Mouse (Mus musculus) lung, embryonic 14.5 days (tissue): ENCODE measurements around the gene Hist1h2bf. TPM values are rescaled to one million over a fixed set of nuclear protein-coding genes. Genes with fewer than 3 reads are reported as not detected.
"Not testable (repeated sequence)": the region's sequence is repeated elsewhere in the genome, so short reads cannot be mapped to it uniquely, and the experiment has no call there.

ENCODE experiments used
- ATAC-seq: fragments of 200-750 bp; cut with Nextera tagmentation; 2 replicates; pipeline ENCODE4 v1.8.0; 2017; ENCODE audit warnings: mild to moderate bottlenecking, moderate TSS enrichment, moderate library complexity; ENCODE audit not compliant: insufficient read depth
- DNase-seq: peaks from one replicate; pipeline ENCODE4 v3.0.0-alpha.2; 2015
- H3K27ac ChIP-seq: fragments of 300-500 bp; sonication (generic); 2 replicates; pipeline ENCODE4 v1.5.1; 2014; ENCODE audit warnings: low read depth, mild to moderate bottlenecking, moderate library complexity
- H3K27me3 ChIP-seq: fragments of 300-500 bp; sonication (generic); 2 replicates; pipeline ENCODE4 v1.6.1; 2014; ENCODE audit warnings: low read length, control low read depth; ENCODE audit not compliant: insufficient read depth
- H3K36me3 ChIP-seq: fragments of 300-500 bp; sonication (generic); 2 replicates; pipeline ENCODE4 v1.6.1; 2014; ENCODE audit warnings: control low read depth; ENCODE audit not compliant: insufficient read depth
- H3K4me1 ChIP-seq: fragments of 300-500 bp; sonication (generic); 2 replicates; pipeline ENCODE4 v1.6.1; 2014; ENCODE audit warnings: antibody characterized with exemption, control low read depth; ENCODE audit not compliant: insufficient read depth
- H3K4me2 ChIP-seq: fragments of 300-500 bp; sonication (generic); 2 replicates; pipeline ENCODE4 v1.6.1; 2014; ENCODE audit warnings: mild to moderate bottlenecking
- H3K4me3 ChIP-seq: fragments of 300-500 bp; sonication (generic); 2 replicates; pipeline ENCODE4 v1.5.1; 2014; ENCODE audit warnings: low read depth, low read length
- H3K9ac ChIP-seq: fragments of 300-500 bp; sonication (generic); 2 replicates; pipeline ENCODE4 v1.6.1; 2014
- H3K9me3 ChIP-seq: fragments of 300-500 bp; sonication (generic); 2 replicates; pipeline ENCODE4 v1.6.1; 2016; ENCODE audit warnings: low read depth, low read length, control low read depth
- CTCF ChIP-seq: IDR thresholded peaks from 2 replicates; pipeline ENCODE4 v1.5.1; 2016; ENCODE audit warnings: antibody characterized with exemption, low read depth
- WGBS: fragments of 180-500 bp; shearing (Covaris S2); extraction: QIAGEN DNeasy Blood & Tissue Kit; methylation state at CpG from one replicate; pipeline ENCODE4 v1.1.7; 2014; 5-methylcytosine and 5-hydroxymethylcytosine counted together
- polyA plus RNA-seq: library from polyadenylated mRNA; unstranded; fragments of >200 nt; fragmentation: Nextera tagmentation; extraction: Ambion mirVana; gene quantifications from 2 replicates; pipeline ENCODE4 v1.2.1, GENCODE M21; 2014

Hist1h2bf gene
- polyA plus RNA-seq, 1 experiment from 2014 or later: 12.2 TPM

GRCm38 (mm10) chr13:23534368-23535131, 39.4 kb downstream of the Hist1h2bf start:
- DNase-seq (peak; percentile 81), ATAC-seq (peak; percentile 2; the same call in 1 of the 2 replicates)
- H3K4me2 ChIP-seq: peak overlapping the region; percentile 63
- peak overlapping the region; percentile 75 for H3K9ac ChIP-seq
- no peaks in the 10 kb centered on the region for H3K36me3 ChIP-seq
- H3K27ac ChIP-seq: peak overlapping the region; percentile 99
- peaks cover 13% of the 10 kb centered on the region; the same call in 1 of the 2 replicates for H3K4me1 ChIP-seq
- no peaks in the 10 kb centered on the region for H3K27me3 ChIP-seq
- WGBS: under 1% methylated on average over 15 of the region's 15 CpGs
- no peak for TF ChIP-seq CTCF
- H3K4me3 ChIP-seq: peak overlapping the region; percentile 53
- no peaks in the 10 kb centered on the region for H3K9me3 ChIP-seq

- H3K9me3 ChIP-seq, H3K36me3 ChIP-seq, H3K27me3 ChIP-seq: not testable (repeated sequence)
- Histone ChIP-seq H3K4me1 (peaks cover 14% of the 10 kb centered on the region; the same call in 1 of the 2 replicates), H3K27ac (peak within 1 kb of the TSS; percentile 99), H3K4me2 (peak within 1 kb of the TSS; percentile 63), H3K4me3 (peak within 1 kb of the TSS; percentile 53), H3K9ac (peak within 1 kb of the TSS; percentile 89)
- DNase-seq: peak; percentile 96
- peak; percentile 59 for ATAC-seq
- WGBS: under 1% methylated on average over 21 of the region's 53 CpGs
Observed at GRCm38 (mm10) chr13:23533560-23534367, 40.2 kb downstream of the Hist1h2bf start, which contains the start of gene Hist1h2af. Gene Hist1h2af, plus strand, starts transcription at chr13:23533906.

GRCm38 (mm10) chr13:23532262-23533075, 41.5 kb downstream of the Hist1h2bf start:
- 14% methylated on average over 9 of the region's 9 CpGs for WGBS
- ATAC-seq: no peak
- no peaks in the 10 kb centered on the region for H3K27me3 ChIP-seq
- peaks cover 16% of the 10 kb centered on the region; the same call in 1 of the 2 replicates for H3K4me1 ChIP-seq
- H3K4me3 ChIP-seq: peak overlapping the region; percentile 53
- no peak for TF ChIP-seq CTCF
- no peaks in the 10 kb centered on the region for H3K9me3 ChIP-seq
- H3K4me2 ChIP-seq: peak overlapping the region; percentile 63
- H3K9ac ChIP-seq: peak overlapping the region; percentile 89
- DNase-seq: peak; percentile 61
- peak overlapping the region; percentile 99 for H3K27ac ChIP-seq
- H3K36me3 ChIP-seq: no peaks in the 10 kb centered on the region

- TF ChIP-seq CTCF: no peak
- H3K4me1 ChIP-seq: peaks cover 16% of the 10 kb centered on the region; the same call in 1 of the 2 replicates
- ATAC-seq (peak; percentile 76), DNase-seq (peak; percentile 100)
- H3K4me2 ChIP-seq: peak within 1 kb of the TSS; percentile 63
- H3K36me3 ChIP-seq: no peaks in the 10 kb centered on the region
- H3K27me3 ChIP-seq: no peaks in the 10 kb centered on the region
- WGBS: under 1% methylated on average over 55 of the region's 70 CpGs
- H3K27ac ChIP-seq: peak within 1 kb of the TSS; percentile 99
- H3K4me3 ChIP-seq: peak within 1 kb of the TSS; percentile 53
- H3K9ac ChIP-seq: peak within 1 kb of the TSS; percentile 89
- H3K9me3 ChIP-seq: no peaks in the 10 kb centered on the region
Observed at GRCm38 (mm10) chr13:23530901-23531875, 42.8 kb downstream of the Hist1h2bf start, which contains the start of gene Hist1h4h. Gene Hist1h4h, plus strand, starts transcription at chr13:23531050.

GRCm38 (mm10) chr13:23530181-23530900, 43.7 kb downstream of the Hist1h2bf start:
- Histone ChIP-seq H3K27me3 (no peaks in the 10 kb centered on the region), H3K4me3 (peak overlapping the region; percentile 53), H3K9me3 (no peaks in the 10 kb centered on the region), H3K4me1 (peaks cover 19% of the 10 kb centered on the region; the same call in 1 of the 2 replicates), H3K27ac (peak overlapping the region; percentile 99), H3K9ac (peak overlapping the region; percentile 89), H3K4me2 (peak overlapping the region; percentile 63), H3K36me3 (no peaks in the 10 kb centered on the region)
- ATAC-seq (no peak), DNase-seq (peak; percentile 85)
- TF ChIP-seq CTCF: no peak
- WGBS: under 1% methylated on average over 20 of the region's 20 CpGs
